Mouse (Mus musculus) right cerebral cortex, postnatal 14 days (tissue): ENCODE measurements around the gene Natd1.
"Not testable (repeated sequence)": the region's sequence is repeated elsewhere in the genome, so short reads cannot be mapped to it uniquely, and the experiment has no call there.

Source experiments
- DNase-seq: peaks from one replicate; pipeline ENCODE4 v3.0.0; 2022

Natd1 gene

GRCm38 (mm10) chr11:60882386-60882785 is 32.2 kb downstream of the Natd1 start:
- no peak for DNase-seq

DNA sequence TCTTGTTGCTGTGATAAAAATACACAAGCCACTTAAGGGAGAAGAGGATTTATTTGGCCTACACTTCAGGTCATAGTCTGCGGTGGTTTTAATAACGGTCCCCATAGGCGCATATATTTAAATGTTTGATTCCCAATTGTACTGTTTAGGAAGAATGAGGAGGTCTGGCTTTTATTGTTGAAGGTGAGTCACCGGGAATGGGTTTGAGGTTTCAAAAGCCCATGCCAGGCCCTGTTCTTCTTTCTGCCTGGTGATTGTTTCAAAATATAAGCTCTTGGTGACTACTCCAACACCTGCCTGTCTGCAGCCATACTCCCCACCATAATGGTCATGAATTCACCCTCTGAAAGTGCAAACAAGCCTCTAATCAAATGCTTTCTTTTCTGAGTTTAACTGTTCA is 34.0 kb downstream of the Natd1 start:
- no peak for DNase-seq

GRCm38 (mm10) chr11:60879423-60879822 is 35.1 kb downstream of the Natd1 start:
- DNase-seq, result peak; percentile 56

DNA sequence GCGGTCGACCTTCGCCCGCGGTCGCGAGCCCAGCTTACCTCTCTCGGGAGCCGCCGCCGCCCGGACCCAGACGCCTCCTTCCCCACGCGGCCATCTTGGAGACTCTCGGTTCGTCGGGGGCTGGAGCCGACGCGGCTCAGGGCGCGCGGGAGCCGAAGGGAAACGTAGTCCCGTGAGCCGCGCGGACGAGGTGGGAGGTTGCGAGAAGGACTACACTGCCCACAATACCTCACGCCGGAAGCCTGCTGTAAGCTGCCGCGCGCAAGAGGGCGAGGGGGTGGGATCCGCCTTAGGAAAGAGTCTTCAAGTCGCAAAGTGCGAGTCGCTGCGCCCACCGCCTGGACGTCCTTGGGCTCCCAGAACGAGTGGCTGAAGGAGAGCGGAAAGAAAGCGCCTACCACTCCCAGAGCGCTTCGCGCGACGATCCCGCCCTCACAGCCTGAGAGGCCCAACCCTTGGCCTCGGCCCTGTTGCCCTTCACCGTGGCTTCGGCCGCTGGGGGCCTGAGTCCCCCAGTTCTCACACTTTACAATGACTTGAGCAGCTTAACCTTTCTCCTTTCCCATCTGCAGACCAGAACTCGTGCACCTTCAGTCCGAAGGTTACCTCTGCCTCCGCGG is 35.8 kb downstream of the Natd1 start, which contains the start of gene Tmem11:
Gene Tmem11 (minus strand): TSS at position 598 of the 620 bp plus-strand sequence.
- DNase-seq, result peak; percentile 96

DNA sequence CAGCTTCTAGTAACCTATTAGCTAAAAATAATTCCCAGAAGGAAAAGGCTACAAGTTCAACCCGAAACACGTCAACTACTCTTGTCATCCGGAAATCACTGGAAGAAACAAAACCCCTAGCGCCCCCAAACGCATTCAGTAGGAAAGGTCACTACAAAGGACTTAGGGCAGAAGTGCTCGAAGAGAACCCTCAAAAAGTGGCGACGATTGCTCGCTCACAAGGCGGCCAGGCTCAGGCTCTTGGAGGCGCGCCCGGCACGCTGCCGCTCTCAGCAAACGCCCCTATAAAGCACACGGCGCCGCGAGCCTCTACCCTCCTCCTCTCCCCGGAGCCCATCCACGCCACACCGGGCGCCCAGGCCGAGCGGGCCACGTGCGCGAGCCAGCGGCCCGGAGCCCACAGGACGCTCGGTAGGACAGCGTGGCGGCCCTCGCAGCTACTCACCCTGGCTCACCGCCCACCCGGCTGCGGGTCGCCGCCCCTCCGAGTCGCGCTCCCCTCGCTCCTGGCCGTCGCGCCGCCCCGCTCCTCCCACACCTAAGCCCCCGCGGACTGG is 36.4 kb downstream of the Natd1 start:
- peak; percentile 56 for DNase-seq

GRCm38 (mm10) chr11:60873101-60873500 is 41.4 kb downstream of the Natd1 start:
- no peak for DNase-seq

DNA sequence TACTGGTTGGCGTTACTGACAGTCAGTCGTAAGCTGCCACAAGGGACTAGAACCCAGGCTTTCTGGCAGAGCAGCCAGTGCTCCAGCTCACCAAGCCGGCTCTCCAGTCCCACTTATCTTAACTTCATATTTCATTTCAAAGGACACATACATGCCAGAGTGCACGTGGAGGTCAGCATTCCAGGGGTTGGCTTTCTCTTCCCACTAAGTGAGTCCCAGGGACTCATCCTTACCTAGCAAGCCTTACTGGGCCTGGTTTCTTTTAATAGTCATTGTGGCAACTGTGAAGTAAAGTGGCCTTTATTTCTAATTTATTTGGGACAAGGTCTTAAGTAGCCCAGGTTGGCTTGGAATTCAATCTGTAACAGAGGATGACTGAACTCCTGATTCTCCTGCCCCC is 43.1 kb downstream of the Natd1 start:
- no peak for DNase-seq

- not testable (repeated sequence) for DNase-seq
These were observed 45.1 kb downstream of the Natd1 start for GRCm38 (mm10) chr11:60869471-60869870.

GRCm38 (mm10) chr11:60867904-60868303 is 46.6 kb downstream of the Natd1 start:
- DNase-seq, result no peak

- DNase-seq, result no peak
These were observed 47.1 kb downstream of the Natd1 start for GRCm38 (mm10) chr11:60867456-60867855.

GRCm38 (mm10) chr11:60866021-60866420 is 48.5 kb downstream of the Natd1 start:
- no peak for DNase-seq

- no peak for DNase-seq
These were observed 49.6 kb downstream of the Natd1 start for GRCm38 (mm10) chr11:60864916-60865315.

GRCm38 (mm10) chr11:60864166-60864565 is 50.4 kb downstream of the Natd1 start:
- DNase-seq, result no peak

DNA sequence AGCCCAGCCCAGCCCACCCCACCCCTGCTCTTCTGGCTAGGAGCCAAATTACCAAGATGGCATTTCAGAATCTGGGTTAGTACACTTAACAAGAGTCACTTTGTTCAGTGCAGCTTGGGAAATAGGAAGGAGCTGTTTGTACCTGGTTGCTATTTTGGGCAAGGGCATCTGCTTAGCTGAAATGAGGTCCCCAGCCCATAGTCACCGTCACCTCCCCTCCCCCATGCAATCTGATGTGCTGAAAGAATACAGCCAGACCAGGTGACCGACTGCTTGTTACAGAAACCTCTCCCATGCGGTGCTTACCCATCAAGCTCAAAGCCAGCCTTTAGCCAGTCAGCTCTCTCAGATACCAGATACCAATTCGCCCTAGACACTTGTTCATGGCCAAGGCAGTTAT is 51.4 kb downstream of the Natd1 start:
- no peak for DNase-seq

GRCm38 (mm10) chr11:60861993-60862392 is 52.6 kb downstream of the Natd1 start:
- no peak for DNase-seq

- no peak for DNase-seq
These were observed 58.0 kb downstream of the Natd1 start for GRCm38 (mm10) chr11:60856587-60856986.
